Mouse (Mus musculus): ENCODE data around the gene Fam166b.

GRCm38 (mm10) chr4:43394345-43394891 lies 34.5 kb downstream of the Fam166b start:
- TF ChIP-seq CTCF (IDR thresholded peaks at IDR 0.05) (peak; percentile 43), POLR2A (IDR thresholded peaks at IDR 0.05; ENCODE audit: insufficient read depth, low read depth, low read length) (peak; percentile 94)

All from heart, adult 2 months (tissue).